Mouse (Mus musculus) left cerebral cortex, postnatal 36 days (tissue): ENCODE data around the gene Tdo2. TPM values are rescaled to one million over a fixed set of nuclear protein-coding genes. Genes with fewer than 3 reads are reported as not detected.

Experiments
- total RNA-seq, 2 experiments: library from RNA; stranded (reverse); gene quantifications; 2 replicates each; pipeline ENCODE4 v1.2.3; 2021

The Tdo2 gene
- total RNA-seq, 2 experiments from 2014 or later = 0.22 to 0.72 TPM

Other genes with a start within 250 kb of the Tdo2 start
- 10 to 100 TPM; 16.6 to 18.7 TPM for gene Ctso, start 43.6 kb downstream of the Tdo2 start, total RNA-seq
- not detected for gene Asic5, start 6.1 kb upstream of the Tdo2 start, total RNA-seq
- 100 to 1,000 TPM; 165 to 169 TPM for gene Gucy1b1, start 98.5 kb upstream of the Tdo2 start, total RNA-seq
- gene Gucy1a1, start 169.6 kb upstream of the Tdo2 start, total RNA-seq = 10 to 100 TPM; 72.3 to 85.1 TPM